Mouse (Mus musculus) kidney, adult 8-10 months (tissue): Measurements from ENCODE around the gene Olfr91.

Experiments
- DNase-seq, 2 experiments: peaks; one replicate each; pipeline ENCODE4 v3.0.0; 2022

Olfr91 gene

GRCm38 (mm10) chr17:37056957-37057356 lies 41.1 kb downstream of the Olfr91 start:
- DNase-seq, result no peak

GRCm38 (mm10) chr17:37051745-37052144 lies 46.3 kb downstream of the Olfr91 start:
- no peak for DNase-seq

GRCm38 (mm10) chr17:37050876-37051275 lies 47.2 kb downstream of the Olfr91 start:
- no peak for DNase-seq

- DNase-seq, result peak; percentile 65 to 70
Measured at GRCm38 (mm10) chr17:37050399-37050798, 47.7 kb downstream of the Olfr91 start.

GRCm38 (mm10) chr17:37049570-37050310 lies 48.3 kb downstream of the Olfr91 start:
- DNase-seq, result peak; percentile 32 to 57

GRCm38 (mm10) chr17:37048383-37048782 lies 49.7 kb downstream of the Olfr91 start:
- DNase-seq, result no peak

- DNase-seq, result peak in 1 of 2 experiments; percentile 9
Measured at GRCm38 (mm10) chr17:37047981-37048380, 50.1 kb downstream of the Olfr91 start.

- DNase-seq, result peak in 1 of 2 experiments; percentile 2
Measured at GRCm38 (mm10) chr17:37047332-37047976, 50.6 kb downstream of the Olfr91 start.

GRCm38 (mm10) chr17:37046312-37047112 lies 51.6 kb downstream of the Olfr91 start:
- peak; percentile 23 to 26 for DNase-seq

- peak; percentile 65 to 67 for DNase-seq
Measured at GRCm38 (mm10) chr17:37045611-37046311, 52.3 kb downstream of the Olfr91 start, which contains the start of gene Gabbr1. Gene Gabbr1 (plus strand): TSS chr17:37045966.

GRCm38 (mm10) chr17:37044651-37045244 lies 53.3 kb downstream of the Olfr91 start:
- DNase-seq, result peak in 1 of 2 experiments; percentile 4
